Mouse (Mus musculus) liver, embryonic 12.5 days (tissue): Measurements from ENCODE around the gene Zbtb20. TPM values are rescaled to one million over a fixed set of nuclear protein-coding genes. Genes with fewer than 3 reads are reported as not detected.

Experiments
- ATAC-seq: fragments of 200-750 bp; cut with Nextera tagmentation; 2 replicates; pipeline ENCODE4 v1.8.0; 2017; ENCODE audit warnings: moderate number of reproducible peaks, mild to moderate bottlenecking, moderate library complexity
- H3K27ac ChIP-seq: fragments of 300-500 bp; sonication (generic); 2 replicates; pipeline ENCODE4 v1.5.1; 2016; ENCODE audit warnings: mild to moderate bottlenecking
- H3K27me3 ChIP-seq: fragments of 300-500 bp; sonication (generic); replicated peaks from 2 replicates; pipeline ENCODE4 v1.6.1; 2016; ENCODE audit warnings: mild to moderate bottlenecking, moderate library complexity
- H3K36me3 ChIP-seq: fragments of 300-500 bp; sonication (generic); 2 replicates; pipeline ENCODE4 v1.6.1; 2016; ENCODE audit warnings: mild to moderate bottlenecking, moderate library complexity
- H3K4me1 ChIP-seq: fragments of 300-500 bp; sonication (generic); 2 replicates; pipeline ENCODE4 v1.6.1; 2016
- H3K4me2 ChIP-seq: fragments of 300-500 bp; sonication (generic); 2 replicates; pipeline ENCODE4 v1.6.1; 2016; ENCODE audit warnings: mild to moderate bottlenecking, moderate library complexity
- H3K4me3 ChIP-seq: fragments of 300-500 bp; sonication (generic); 2 replicates; pipeline ENCODE4 v1.5.1; 2016; ENCODE audit warnings: mild to moderate bottlenecking, moderate library complexity
- H3K9ac ChIP-seq: fragments of 300-500 bp; sonication (generic); 2 replicates; pipeline ENCODE4 v1.6.1; 2016; ENCODE audit warnings: mild to moderate bottlenecking, moderate library complexity
- H3K9me3 ChIP-seq: fragments of 300-500 bp; sonication (generic); replicated peaks from 2 replicates; pipeline ENCODE4 v1.6.1; 2016; ENCODE audit warnings: mild to moderate bottlenecking, moderate library complexity
- WGBS: fragments of 180-500 bp; shearing (Covaris S2); methylation state at CpG from one replicate; pipeline ENCODE4 v1.1.7; 2016; ENCODE audit not compliant: insufficient replicate concordance; 5-methylcytosine and 5-hydroxymethylcytosine counted together
- polyA plus RNA-seq: library from polyadenylated mRNA; unstranded; fragments of >200 nt; fragmentation: Nextera tagmentation; extraction: Ambion mirVana; gene quantifications from 2 replicates; pipeline ENCODE4 v1.2.1, GENCODE M21; 2016

Zbtb20 gene
- polyA plus RNA-seq, 1 experiment from 2014 or later, result 3.8 TPM

DNA sequence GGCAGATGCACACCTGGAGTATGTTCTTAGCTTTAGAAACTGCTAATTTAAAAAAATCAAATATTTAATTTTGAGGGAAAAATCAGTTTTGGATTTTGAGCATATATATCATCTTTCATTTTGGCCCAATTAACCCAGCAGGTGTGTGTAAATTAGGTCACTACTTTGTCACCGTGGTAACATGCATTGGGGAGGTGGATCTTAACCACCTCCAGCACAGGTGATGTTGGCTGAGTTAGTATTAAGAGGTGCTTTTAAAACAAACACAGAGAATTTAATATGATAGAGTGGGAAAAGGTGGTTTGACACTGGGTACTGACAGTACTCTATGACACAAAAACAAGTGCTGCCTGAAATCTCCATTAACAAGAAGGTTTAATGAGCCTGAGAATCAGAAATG, 218.5 kb downstream of the Zbtb20 start:
- H3K4me2 ChIP-seq, result no peak overlapping the region
- no peak overlapping the region for H3K4me3 ChIP-seq
- no peak overlapping the region for H3K9ac ChIP-seq
- no peaks in the 10 kb centered on the region for H3K4me1 ChIP-seq
- H3K27me3 ChIP-seq, result no peaks in the 10 kb centered on the region
- ATAC-seq, result no peak
- H3K36me3 ChIP-seq, result no peaks in the 10 kb centered on the region
- no peak overlapping the region for H3K27ac ChIP-seq
- H3K9me3 ChIP-seq, result no peaks in the 10 kb centered on the region
- 83% methylated on average over 1 of the region's 1 CpGs for WGBS

DNA sequence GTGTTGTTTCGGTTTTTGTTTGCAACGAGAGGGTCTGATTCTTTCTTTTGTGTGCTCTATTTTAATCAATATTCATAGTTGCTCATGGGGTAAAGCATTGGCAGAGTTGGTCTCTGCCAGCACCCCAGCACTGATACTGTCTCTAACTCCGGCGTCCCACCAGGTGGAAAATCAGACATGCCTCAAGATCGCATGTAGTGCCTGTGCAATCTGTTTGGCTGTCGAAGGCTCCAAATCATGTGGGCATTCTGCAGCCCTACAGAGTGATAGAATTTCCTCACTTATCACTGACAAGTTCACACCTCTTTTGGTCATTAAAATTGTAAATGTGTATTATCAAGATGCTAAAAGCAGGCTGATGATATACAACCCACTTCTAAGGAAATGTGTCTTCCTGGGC, 219.1 kb downstream of the Zbtb20 start:
- no peak overlapping the region for H3K27ac ChIP-seq
- H3K36me3 ChIP-seq, result no peaks in the 10 kb centered on the region
- WGBS, result 73% methylated on average over 6 of the region's 6 CpGs
- H3K4me3 ChIP-seq, result no peak overlapping the region
- no peak overlapping the region for H3K4me2 ChIP-seq
- H3K27me3 ChIP-seq, result no peaks in the 10 kb centered on the region
- H3K9me3 ChIP-seq, result no peaks in the 10 kb centered on the region
- H3K4me1 ChIP-seq, result no peaks in the 10 kb centered on the region
- no peak overlapping the region for H3K9ac ChIP-seq
- no peak for ATAC-seq

DNA sequence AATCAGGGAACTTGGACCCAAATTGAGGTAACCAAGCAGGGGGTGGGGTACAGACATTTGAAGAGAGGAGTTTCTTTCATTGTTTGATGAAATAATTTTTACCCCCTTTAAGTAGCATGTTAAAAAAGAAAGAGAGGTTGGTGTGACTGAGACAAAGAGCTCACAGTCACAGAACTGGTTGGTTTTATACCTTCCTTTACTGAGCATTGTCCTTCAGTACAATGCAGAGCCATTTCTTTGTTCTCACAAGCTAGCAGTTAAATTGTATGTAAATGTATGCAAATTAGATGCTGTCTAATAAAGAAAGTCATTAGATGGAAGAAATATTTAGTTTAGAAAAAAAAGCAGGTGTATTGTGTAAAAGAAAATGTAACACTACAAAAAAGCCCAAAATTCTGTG, 220.4 kb downstream of the Zbtb20 start:
- Histone ChIP-seq H3K27me3 (no peaks in the 10 kb centered on the region), H3K9ac (no peak overlapping the region), H3K9me3 (no peaks in the 10 kb centered on the region), H3K4me3 (no peak overlapping the region), H3K4me1 (no peaks in the 10 kb centered on the region), H3K4me2 (no peak overlapping the region), H3K27ac (no peak overlapping the region), H3K36me3 (no peaks in the 10 kb centered on the region)
- ATAC-seq, result no peak

DNA sequence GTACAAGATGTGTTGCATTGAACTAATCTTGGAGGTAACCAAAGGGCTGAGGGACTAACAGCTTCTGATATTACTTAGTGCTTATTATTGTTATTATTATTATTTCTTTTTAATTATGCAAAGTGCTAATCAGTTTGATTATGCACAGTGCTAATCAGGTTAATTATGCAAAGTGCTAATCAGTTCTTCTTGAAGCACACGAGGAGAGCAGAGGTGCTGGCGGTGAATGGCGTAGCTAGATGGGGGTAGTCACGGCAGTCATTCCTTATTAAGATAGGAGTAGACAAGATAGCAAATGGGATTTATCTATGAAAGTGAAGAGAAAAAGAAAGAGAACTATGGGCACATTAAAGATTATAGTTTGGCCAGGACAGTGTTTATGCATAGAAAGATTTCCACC, 222.5 kb downstream of the Zbtb20 start:
- no peaks in the 10 kb centered on the region for H3K27me3 ChIP-seq
- no peak overlapping the region for H3K4me2 ChIP-seq
- no peaks in the 10 kb centered on the region for H3K4me1 ChIP-seq
- no peak overlapping the region for H3K4me3 ChIP-seq
- no peaks in the 10 kb centered on the region for H3K9me3 ChIP-seq
- no peak overlapping the region for H3K9ac ChIP-seq
- WGBS, result 77% methylated on average over 4 of the region's 4 CpGs
- ATAC-seq, result no peak
- no peaks in the 10 kb centered on the region for H3K36me3 ChIP-seq
- no peak overlapping the region for H3K27ac ChIP-seq

DNA sequence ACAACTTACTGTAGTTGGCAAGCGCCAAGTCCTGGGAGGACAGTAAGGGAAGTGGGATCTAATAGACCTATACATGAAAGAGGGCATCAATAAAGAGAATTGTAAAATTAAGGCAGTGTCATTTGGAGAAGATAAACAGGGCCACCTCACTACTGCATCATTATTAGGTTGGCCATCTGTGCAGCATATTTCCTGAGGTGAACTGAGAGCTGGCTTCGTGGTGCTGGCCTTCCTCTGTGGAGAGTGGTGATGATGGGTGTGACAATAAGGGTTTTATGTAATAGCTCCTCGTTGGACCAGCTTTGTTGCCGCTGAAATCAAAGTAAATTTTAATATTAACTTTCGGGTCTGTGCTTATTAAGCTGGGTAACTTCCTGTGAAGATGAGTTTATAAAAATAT, 223.0 kb downstream of the Zbtb20 start:
- H3K4me2 ChIP-seq, result no peak overlapping the region
- H3K4me1 ChIP-seq, result no peaks in the 10 kb centered on the region
- no peak overlapping the region for H3K9ac ChIP-seq
- no peaks in the 10 kb centered on the region for H3K9me3 ChIP-seq
- no peak overlapping the region for H3K27ac ChIP-seq
- 68% methylated on average over 5 of the region's 5 CpGs for WGBS
- no peaks in the 10 kb centered on the region for H3K36me3 ChIP-seq
- no peak for ATAC-seq
- no peak overlapping the region for H3K4me3 ChIP-seq
- no peaks in the 10 kb centered on the region for H3K27me3 ChIP-seq

DNA sequence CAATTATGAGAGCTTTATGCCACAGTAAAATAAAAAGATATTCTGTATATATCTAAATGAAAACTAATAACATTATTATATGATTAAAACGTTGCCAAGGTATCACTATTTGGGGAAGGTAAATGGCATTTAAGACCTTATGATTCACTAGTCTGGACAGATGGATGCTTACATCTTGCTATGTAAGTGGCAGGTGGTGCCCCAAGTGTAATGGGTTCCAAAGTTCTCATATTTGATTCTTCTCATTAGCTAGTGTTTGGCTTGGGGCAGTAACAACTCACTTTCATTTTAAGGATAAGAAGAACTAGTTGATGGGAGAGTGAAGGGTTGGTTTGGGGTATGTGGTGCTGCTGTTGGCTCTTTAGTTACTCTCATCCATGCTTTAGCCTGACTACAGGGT, 235.6 kb downstream of the Zbtb20 start:
- H3K9ac ChIP-seq, result no peak overlapping the region
- H3K4me2 ChIP-seq, result no peak overlapping the region
- H3K4me3 ChIP-seq, result no peak overlapping the region
- no peaks in the 10 kb centered on the region for H3K4me1 ChIP-seq
- H3K27me3 ChIP-seq, result no peaks in the 10 kb centered on the region
- no peaks in the 10 kb centered on the region for H3K9me3 ChIP-seq
- no peak overlapping the region for H3K27ac ChIP-seq
- H3K36me3 ChIP-seq, result no peaks in the 10 kb centered on the region
- 36% methylated on average over 1 of the region's 1 CpGs for WGBS
- no peak for ATAC-seq

DNA sequence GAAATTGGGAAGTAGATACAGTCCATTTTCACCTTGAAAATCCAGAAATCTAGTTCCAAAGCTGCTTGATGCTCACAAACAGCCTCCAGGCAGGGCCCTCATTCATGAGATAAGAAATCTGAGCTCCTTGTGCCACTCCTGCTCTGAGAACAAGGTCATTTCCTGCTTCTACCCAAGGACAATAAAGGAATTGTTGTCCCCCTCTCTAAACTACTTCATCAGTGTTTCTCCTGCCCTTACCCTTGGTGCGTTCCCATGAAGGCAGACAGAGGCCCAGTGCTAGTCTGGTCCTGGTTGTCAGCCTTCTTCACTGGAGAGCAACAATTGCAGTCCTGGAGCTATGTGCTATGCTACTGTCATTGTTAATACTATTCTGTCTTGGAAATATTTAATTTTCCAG, 238.3 kb downstream of the Zbtb20 start:
- Histone ChIP-seq H3K4me2 (no peak overlapping the region), H3K4me3 (no peak overlapping the region), H3K9ac (no peak overlapping the region), H3K36me3 (no peaks in the 10 kb centered on the region), H3K9me3 (no peaks in the 10 kb centered on the region), H3K27ac (no peak overlapping the region), H3K4me1 (no peaks in the 10 kb centered on the region), H3K27me3 (no peaks in the 10 kb centered on the region)
- WGBS, result 64% methylated on average over 1 of the region's 1 CpGs
- no peak for ATAC-seq

DNA sequence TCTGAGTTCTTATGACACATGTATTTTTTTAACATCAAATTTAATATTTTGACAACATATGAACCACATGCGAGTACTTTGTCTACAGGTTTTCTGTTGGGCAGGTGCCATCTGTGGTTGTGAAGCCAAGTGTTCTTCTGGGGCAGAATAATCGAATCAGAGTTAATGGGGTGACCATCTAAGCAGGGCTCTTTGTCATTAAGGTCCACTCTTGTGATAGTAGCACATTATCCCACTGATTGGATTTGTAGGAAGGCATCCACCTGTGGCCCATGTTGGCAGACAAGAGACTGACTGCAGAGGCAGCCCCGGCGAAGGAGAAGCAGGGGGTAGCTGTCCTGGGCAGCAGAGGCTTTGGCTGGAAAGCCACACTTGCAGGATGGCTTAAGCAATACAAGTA, 254.3 kb downstream of the Zbtb20 start:
- Histone ChIP-seq H3K9me3 (no peaks in the 10 kb centered on the region), H3K4me2 (no peak overlapping the region), H3K36me3 (no peaks in the 10 kb centered on the region), H3K4me3 (no peak overlapping the region), H3K9ac (no peak overlapping the region), H3K4me1 (no peaks in the 10 kb centered on the region), H3K27ac (no peak overlapping the region), H3K27me3 (no peaks in the 10 kb centered on the region)
- WGBS, result 72% methylated on average over 4 of the region's 4 CpGs
- ATAC-seq, result no peak

DNA sequence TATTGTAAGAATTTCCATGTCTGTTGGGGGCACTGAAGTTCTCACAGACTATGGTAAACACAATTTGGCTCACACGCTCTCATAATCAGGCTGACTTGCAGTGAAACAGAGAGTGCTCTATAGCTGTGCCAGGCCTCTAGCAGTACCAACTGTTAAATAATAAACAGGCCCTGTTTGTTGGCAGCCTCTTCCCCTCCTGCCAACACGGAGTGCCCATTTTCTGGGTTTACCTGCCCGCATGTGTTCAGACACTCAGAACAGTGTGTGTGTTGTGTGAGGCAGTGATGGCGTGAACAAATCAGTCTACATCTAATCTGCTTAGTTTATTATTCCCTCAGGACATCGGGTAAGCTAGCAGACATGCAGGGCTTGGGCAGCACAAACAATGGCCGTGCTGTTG, 254.9 kb downstream of the Zbtb20 start:
- 66% methylated on average over 6 of the region's 6 CpGs for WGBS
- no peak for ATAC-seq
- Histone ChIP-seq H3K4me3 (no peak overlapping the region), H3K4me2 (no peak overlapping the region), H3K27me3 (no peaks in the 10 kb centered on the region), H3K9ac (no peak overlapping the region), H3K36me3 (no peaks in the 10 kb centered on the region), H3K9me3 (no peaks in the 10 kb centered on the region), H3K4me1 (no peaks in the 10 kb centered on the region), H3K27ac (no peak overlapping the region)

DNA sequence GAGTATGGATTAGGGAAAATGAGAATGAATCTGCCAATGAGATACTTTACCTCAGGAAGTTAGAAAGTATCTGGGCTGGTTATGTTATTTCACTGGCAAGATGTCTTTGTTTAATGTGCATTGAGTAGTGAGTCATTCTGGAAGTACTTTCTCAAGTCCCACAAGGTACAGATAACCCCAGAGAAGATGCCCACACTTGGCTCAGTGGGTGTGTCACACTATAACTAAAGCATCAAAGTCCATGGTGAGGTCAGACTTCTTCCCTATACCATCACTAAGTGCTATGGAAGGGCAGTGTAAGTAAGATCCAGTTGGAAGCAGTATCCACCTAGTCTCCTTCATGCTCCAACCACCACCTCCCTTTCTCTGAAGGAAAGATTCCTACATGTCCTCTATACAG, 255.4 kb downstream of the Zbtb20 start:
- no peak for ATAC-seq

DNA sequence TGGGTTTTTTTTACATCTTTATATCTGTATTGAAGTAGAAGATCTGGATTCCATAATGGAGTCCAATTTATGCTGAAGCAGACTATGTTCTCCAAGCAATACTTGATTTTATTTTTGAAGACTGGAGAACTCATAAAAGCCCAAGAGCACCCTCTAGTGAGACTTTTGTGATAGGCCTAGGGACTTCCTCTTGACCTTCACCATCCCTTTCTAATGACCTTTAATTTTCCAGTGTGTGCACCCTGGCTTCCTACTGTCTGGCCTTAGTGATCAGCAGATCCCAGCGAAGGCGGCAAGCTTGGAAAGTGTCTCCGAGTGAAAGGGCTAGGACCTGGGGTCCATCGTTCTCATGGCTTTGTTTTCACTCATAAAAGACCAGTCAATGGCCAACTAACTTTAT, 292.8 kb downstream of the Zbtb20 start:
- no peaks in the 10 kb centered on the region for H3K27me3 ChIP-seq
- ATAC-seq, result no peak

More for the DNA sequence above, 255.4 kb downstream of the Zbtb20 start:
- Histone ChIP-seq H3K36me3 (no peaks in the 10 kb centered on the region), H3K27me3 (no peaks in the 10 kb centered on the region), H3K4me1 (no peaks in the 10 kb centered on the region), H3K9me3 (no peaks in the 10 kb centered on the region), H3K9ac (no peak overlapping the region), H3K4me3 (no peak overlapping the region), H3K27ac (no peak overlapping the region), H3K4me2 (no peak overlapping the region)

DNA sequence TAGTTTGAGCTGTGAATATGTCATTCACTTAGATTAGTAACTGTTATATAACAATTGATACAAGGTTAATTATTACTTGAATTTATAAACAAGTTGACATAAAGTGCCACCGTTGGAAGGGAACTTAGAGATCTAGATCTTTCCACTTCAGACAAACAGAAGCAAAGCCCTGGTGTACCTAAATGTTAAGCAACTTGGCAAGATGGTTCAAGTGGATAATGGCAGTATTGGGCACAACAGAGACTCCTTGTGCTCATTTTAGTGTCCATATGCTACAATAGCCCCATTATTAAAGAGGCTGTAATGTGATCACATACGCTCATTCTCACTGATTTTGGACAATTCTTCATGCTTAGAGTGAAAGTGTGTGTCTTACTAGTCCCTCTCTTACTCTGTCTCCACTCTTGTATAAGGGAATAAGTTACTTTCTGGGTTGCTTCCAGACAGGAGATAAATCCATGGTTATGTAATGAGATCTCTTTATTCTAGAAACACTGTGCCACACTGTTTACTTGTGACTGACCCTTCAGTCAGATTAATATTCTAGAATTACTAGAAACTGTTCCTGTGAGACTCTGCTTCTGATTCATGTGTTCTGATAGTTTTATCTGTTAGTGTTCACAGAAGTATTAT, 293.7 kb downstream of the Zbtb20 start:
- 77% methylated on average over 2 of the region's 2 CpGs for WGBS
- Histone ChIP-seq H3K4me1 (no peaks in the 10 kb centered on the region), H3K27me3 (no peaks in the 10 kb centered on the region), H3K4me2 (no peak overlapping the region), H3K9me3 (no peaks in the 10 kb centered on the region), H3K36me3 (no peaks in the 10 kb centered on the region), H3K9ac (no peak overlapping the region), H3K27ac (no peak overlapping the region), H3K4me3 (no peak overlapping the region)
- ATAC-seq, result no peak

More for the DNA sequence above, 292.8 kb downstream of the Zbtb20 start:
- Histone ChIP-seq H3K4me2 (no peak overlapping the region), H3K9me3 (no peaks in the 10 kb centered on the region), H3K9ac (no peak overlapping the region), H3K27ac (no peak overlapping the region), H3K4me3 (no peak overlapping the region), H3K36me3 (no peaks in the 10 kb centered on the region), H3K4me1 (no peaks in the 10 kb centered on the region)
- WGBS, result 52% methylated on average over 4 of the region's 4 CpGs

DNA sequence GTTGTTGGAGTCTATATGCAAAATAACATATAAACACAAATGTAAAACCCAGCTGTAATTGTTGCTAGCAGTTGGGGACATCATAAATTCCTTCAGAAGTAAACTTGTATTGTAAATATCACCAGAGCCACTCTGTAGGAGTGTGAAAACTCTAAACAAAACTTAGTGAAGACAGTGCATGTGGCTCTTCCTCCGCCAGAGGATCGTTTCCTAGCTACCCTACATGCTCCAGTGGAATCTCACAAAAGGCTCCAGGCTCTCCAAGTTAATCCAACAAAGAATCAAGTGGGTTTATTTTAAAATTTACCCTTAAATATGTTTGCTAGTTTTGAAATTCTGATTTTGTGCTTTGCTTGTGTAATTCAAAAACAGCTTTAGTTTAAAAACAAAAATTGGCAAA, 296.5 kb downstream of the Zbtb20 start:
- H3K4me3 ChIP-seq, result no peak overlapping the region
- no peak overlapping the region for H3K4me2 ChIP-seq
- H3K27me3 ChIP-seq, result no peaks in the 10 kb centered on the region
- no peak overlapping the region for H3K27ac ChIP-seq
- H3K4me1 ChIP-seq, result no peaks in the 10 kb centered on the region
- no peak for ATAC-seq
- H3K36me3 ChIP-seq, result no peaks in the 10 kb centered on the region
- no peak overlapping the region for H3K9ac ChIP-seq
- WGBS, result 66% methylated on average over 2 of the region's 2 CpGs
- H3K9me3 ChIP-seq, result no peaks in the 10 kb centered on the region
